Mouse (Mus musculus): ENCODE measurements around the gene Apol7b.

GRCm38 (mm10) chr15:77376920-77377319 lies 70.4 kb downstream of the Apol7b start:
- TF ChIP-seq POLR2A (IDR thresholded peaks at IDR 0.05; ENCODE audit: insufficient read length, low read depth): no peak
- TF ChIP-seq USF1 (IDR thresholded peaks at IDR 0.05; ENCODE audit: low read depth): no peak
- no peak for TF ChIP-seq MYOD1 (IDR thresholded peaks at IDR 0.05; ENCODE audit: control insufficient read depth in 1 of 3, insufficient read length in 2 of 3, low read depth in 2 of 3)
- TF ChIP-seq CEBPB (IDR thresholded peaks at IDR 0.05; ENCODE audit: insufficient read depth, poor library complexity, severe bottlenecking): no peak
